Mouse (Mus musculus) kidney, embryonic 16.5 days (tissue): ENCODE measurements at regions not wholly inside any gene's neighbourhood (a gene's known extent, or its start where the extent isn't known, plus 50 kb on each side); places are given as distances from the start of the nearest gene placed in this dataset.

Experiments
- ATAC-seq: fragments of 200-750 bp; cut with Nextera tagmentation; 2 replicates; pipeline ENCODE4 v1.8.0; 2017; ENCODE audit warnings: moderate TSS enrichment; ENCODE audit not compliant: low FRiP score, low TSS enrichment
- H3K27ac ChIP-seq: fragments of 300-500 bp; sonication (generic); 2 replicates; pipeline ENCODE4 v1.5.1; 2014; ENCODE audit warnings: low read length
- H3K27me3 ChIP-seq: fragments of 300-500 bp; sonication (generic); 2 replicates; pipeline ENCODE4 v1.6.1; 2014; ENCODE audit warnings: low read length, control low read depth, mixed read lengths; ENCODE audit not compliant: insufficient read depth
- H3K36me3 ChIP-seq: fragments of 300-500 bp; sonication (generic); 2 replicates; pipeline ENCODE4 v1.6.1; 2014; ENCODE audit warnings: low read length, control low read depth, mixed read lengths; ENCODE audit not compliant: insufficient read depth
- H3K4me1 ChIP-seq: fragments of 300-500 bp; sonication (generic); 2 replicates; pipeline ENCODE4 v1.6.1; 2014; ENCODE audit warnings: low read length, control low read depth, mixed read lengths; ENCODE audit not compliant: insufficient read depth
- H3K4me2 ChIP-seq: fragments of 300-500 bp; sonication (generic); replicated peaks from 2 replicates; pipeline ENCODE4 v1.6.1; 2014; ENCODE audit warnings: low read depth, low read length
- H3K4me3 ChIP-seq: fragments of 300-500 bp; sonication (generic); 2 replicates; pipeline ENCODE4 v1.5.1; 2014; ENCODE audit warnings: mild to moderate bottlenecking, low read length
- H3K9ac ChIP-seq: fragments of 300-500 bp; sonication (generic); replicated peaks from 2 replicates; pipeline ENCODE4 v1.6.1; 2014; ENCODE audit warnings: low read length
- H3K9me3 ChIP-seq: fragments of 300-500 bp; sonication (generic); 2 replicates; pipeline ENCODE4 v1.6.1; 2016; ENCODE audit warnings: low read length, control low read depth
- WGBS: fragments of 180-500 bp; shearing (Covaris S2); extraction: QIAGEN DNeasy Blood & Tissue Kit; methylation state at CpG from one replicate; pipeline ENCODE4 v1.1.7; 2014; 5-methylcytosine and 5-hydroxymethylcytosine counted together

DNA sequence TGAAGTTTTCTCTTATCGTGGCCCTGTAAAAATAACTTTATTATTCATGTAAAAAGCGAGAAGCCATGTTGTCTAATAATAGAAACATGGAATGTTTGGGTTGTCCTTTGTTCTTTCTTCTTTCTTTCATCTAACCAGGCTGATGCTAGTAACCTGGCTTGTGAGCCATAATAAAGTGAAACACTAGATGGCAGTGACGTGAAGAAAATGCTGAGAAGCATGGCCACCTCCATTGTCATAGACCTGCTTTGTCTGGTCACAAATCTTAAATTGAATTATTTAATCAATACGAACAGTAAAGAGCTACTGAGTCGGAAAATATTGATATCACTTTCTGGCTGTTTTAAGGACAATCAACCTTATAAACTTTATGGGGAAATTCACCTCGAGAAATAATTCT, 338.0 kb upstream of the Sphkap start:
- no peak overlapping the region for H3K4me2 ChIP-seq
- ATAC-seq: no peak
- H3K9me3 ChIP-seq: no peaks in the 10 kb centered on the region
- 26% methylated on average over 6 of the region's 6 CpGs for WGBS
- H3K36me3 ChIP-seq: no peaks in the 10 kb centered on the region
- no peaks in the 10 kb centered on the region for H3K4me1 ChIP-seq
- H3K27me3 ChIP-seq: no peaks in the 10 kb centered on the region
- no peak overlapping the region for H3K9ac ChIP-seq
- H3K27ac ChIP-seq: no peak overlapping the region
- no peak overlapping the region for H3K4me3 ChIP-seq

DNA sequence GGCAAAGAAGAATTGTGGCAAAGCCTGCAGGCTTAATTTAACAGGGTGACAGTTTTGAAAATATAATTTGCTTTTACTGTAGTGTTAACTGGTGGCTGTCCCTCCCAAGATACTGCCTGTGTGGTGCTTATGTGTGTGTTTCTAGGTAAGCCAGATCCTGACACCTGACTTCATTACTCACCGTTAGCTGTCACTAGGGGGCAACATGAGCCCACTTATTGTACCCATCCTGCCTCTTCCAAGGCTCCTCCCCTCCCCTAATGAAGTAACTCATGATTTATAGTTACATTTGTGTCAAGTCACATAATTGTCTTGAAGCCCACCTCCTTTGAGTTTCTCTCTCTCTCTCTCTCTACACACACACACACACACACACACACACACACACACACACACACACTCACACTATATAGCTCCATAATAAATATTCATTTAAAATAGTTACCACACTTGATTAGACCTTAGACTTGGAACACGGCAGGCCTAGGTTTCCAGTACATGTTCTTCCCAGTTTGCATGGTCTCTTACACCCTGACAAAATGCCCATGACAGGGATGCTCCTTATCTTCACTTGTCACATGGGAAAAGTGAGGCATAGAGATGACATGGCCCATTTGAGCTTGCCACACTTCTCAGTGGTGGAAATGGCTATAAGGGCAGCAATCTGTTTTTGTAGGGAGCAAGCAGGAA, 328.6 kb upstream of the Sphkap start:
- no peak overlapping the region for H3K4me2 ChIP-seq
- no peak for ATAC-seq
- no peaks in the 10 kb centered on the region for H3K36me3 ChIP-seq
- H3K27ac ChIP-seq: no peak overlapping the region
- H3K4me1 ChIP-seq: no peaks in the 10 kb centered on the region
- H3K9ac ChIP-seq: no peak overlapping the region
- no peaks in the 10 kb centered on the region for H3K27me3 ChIP-seq
- 40% methylated on average over 2 of the region's 2 CpGs for WGBS
- no peak overlapping the region for H3K4me3 ChIP-seq
- no peaks in the 10 kb centered on the region for H3K9me3 ChIP-seq

DNA sequence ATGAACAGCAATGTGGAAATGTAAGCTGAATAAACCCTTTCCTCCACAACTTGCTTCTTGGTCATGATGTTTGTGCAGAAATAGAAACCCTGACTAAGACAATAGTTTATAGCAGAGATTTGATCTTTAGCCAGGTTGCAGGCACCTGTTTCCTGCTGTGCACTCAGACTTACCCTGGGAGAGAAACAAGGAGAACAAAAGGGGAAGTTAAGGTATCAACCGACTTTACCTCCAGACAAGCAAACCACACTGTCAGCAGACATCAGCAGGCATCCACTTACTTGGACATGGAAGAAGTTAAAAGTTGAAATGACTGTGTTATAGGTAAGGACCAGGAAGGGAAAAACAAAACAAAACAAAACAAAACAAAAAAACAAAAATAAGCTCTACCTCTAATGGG, 323.7 kb upstream of the Sphkap start:
- Histone ChIP-seq H3K27me3 (no peaks in the 10 kb centered on the region), H3K27ac (no peak overlapping the region), H3K4me2 (no peak overlapping the region), H3K4me3 (no peak overlapping the region), H3K9ac (no peak overlapping the region), H3K36me3 (no peaks in the 10 kb centered on the region), H3K9me3 (no peaks in the 10 kb centered on the region), H3K4me1 (no peaks in the 10 kb centered on the region)
- ATAC-seq: no peak
- WGBS: 75% methylated on average over 1 of the region's 1 CpGs

DNA sequence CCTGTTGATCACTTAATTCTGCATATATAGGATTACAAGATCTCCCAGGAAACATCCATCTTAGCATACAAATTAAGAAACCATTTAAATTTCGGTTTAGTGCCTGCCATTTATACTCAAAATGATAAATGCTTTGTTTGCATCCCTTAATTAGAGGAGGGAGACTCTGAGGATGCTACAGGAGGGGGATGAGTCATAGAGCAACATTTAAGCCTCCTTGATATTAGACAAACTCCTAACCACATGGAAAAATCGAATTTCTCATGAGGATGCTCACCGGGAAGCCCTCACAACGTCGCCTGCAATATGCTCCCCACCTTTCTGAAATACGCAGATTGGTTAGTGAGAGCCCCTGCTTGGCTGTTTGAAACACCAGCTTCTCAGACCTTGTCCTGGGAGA, 320.8 kb upstream of the Sphkap start:
- H3K9me3 ChIP-seq: no peaks in the 10 kb centered on the region
- H3K36me3 ChIP-seq: no peaks in the 10 kb centered on the region
- H3K27ac ChIP-seq: no peak overlapping the region
- H3K4me2 ChIP-seq: no peak overlapping the region
- no peak for ATAC-seq
- no peak overlapping the region for H3K4me3 ChIP-seq
- H3K27me3 ChIP-seq: no peaks in the 10 kb centered on the region
- no peaks in the 10 kb centered on the region for H3K4me1 ChIP-seq
- H3K9ac ChIP-seq: no peak overlapping the region
- WGBS: 80% methylated on average over 6 of the region's 6 CpGs

DNA sequence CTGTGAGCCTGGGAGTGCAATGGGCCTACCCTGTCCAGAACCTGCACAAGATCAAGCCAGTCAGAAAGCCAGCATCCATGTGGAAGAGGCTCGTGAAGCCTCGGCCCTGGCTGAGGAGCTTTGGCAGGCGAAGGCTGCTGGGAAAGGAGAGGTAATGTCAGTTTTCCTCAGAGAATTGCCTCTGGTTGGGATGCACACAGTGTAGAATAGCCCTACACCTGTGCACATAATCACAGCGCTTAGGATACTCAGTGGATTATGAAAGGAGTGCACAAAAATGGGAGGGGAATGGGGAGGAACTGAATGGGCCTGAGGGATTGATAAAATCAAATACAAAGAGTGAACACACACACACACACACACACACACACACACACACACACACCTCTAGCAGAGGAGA, 319.9 kb upstream of the Sphkap start:
- Histone ChIP-seq H3K9ac (no peak overlapping the region), H3K27ac (no peak overlapping the region), H3K9me3 (no peaks in the 10 kb centered on the region), H3K4me2 (no peak overlapping the region), H3K27me3 (no peaks in the 10 kb centered on the region), H3K4me1 (no peaks in the 10 kb centered on the region), H3K4me3 (no peak overlapping the region), H3K36me3 (no peaks in the 10 kb centered on the region)
- 94% methylated on average over 4 of the region's 4 CpGs for WGBS
- no peak for ATAC-seq

DNA sequence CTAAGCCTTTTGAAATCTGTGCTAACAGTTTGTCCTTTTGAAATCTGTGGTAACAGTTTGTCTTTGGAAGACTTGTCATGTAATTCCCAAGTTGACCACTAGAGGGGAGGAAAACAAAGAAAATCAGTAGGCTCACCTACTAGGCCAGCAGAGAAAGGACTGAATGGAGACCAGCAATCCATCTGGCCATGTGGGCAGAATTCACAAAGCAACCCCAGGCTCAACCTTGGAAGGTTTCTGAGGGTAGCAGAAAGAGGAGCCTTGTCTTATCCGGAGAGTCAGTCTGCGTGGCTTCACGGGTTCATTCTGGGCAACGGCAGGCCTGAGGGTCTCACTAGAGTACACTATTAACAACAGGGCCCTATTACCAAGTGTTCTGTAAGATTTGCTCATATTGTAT, 319.2 kb upstream of the Sphkap start:
- WGBS: 81% methylated on average over 4 of the region's 4 CpGs
- Histone ChIP-seq H3K4me2 (no peak overlapping the region), H3K27ac (no peak overlapping the region), H3K9me3 (no peaks in the 10 kb centered on the region), H3K4me3 (no peak overlapping the region), H3K27me3 (no peaks in the 10 kb centered on the region), H3K9ac (no peak overlapping the region), H3K4me1 (no peaks in the 10 kb centered on the region), H3K36me3 (no peaks in the 10 kb centered on the region)
- no peak for ATAC-seq

DNA sequence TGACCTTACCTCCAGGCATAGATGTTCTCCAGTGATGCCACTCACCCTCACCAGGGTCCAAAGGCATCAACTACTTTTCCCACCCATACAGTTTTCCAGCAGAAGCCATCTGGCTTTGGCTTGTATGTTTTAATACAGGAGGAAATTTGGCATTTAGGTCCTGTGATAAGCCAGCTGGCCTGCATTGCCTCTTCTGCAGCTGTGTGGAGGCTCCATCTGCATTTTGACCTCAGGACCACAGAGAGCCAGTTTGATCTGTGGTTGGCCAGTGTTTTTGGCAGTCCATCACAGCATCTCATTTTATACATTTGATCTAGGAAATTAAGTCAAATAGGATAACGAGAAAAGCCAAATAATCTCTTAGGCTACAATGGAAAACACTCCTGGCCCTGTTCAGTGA, 315.1 kb upstream of the Sphkap start:
- Histone ChIP-seq H3K36me3 (no peaks in the 10 kb centered on the region), H3K27me3 (no peaks in the 10 kb centered on the region), H3K9me3 (no peaks in the 10 kb centered on the region), H3K27ac (no peak overlapping the region), H3K4me3 (no peak overlapping the region), H3K9ac (no peak overlapping the region), H3K4me1 (no peaks in the 10 kb centered on the region), H3K4me2 (no peak overlapping the region)
- WGBS: 61% methylated on average over 1 of the region's 1 CpGs
- no peak for ATAC-seq

DNA sequence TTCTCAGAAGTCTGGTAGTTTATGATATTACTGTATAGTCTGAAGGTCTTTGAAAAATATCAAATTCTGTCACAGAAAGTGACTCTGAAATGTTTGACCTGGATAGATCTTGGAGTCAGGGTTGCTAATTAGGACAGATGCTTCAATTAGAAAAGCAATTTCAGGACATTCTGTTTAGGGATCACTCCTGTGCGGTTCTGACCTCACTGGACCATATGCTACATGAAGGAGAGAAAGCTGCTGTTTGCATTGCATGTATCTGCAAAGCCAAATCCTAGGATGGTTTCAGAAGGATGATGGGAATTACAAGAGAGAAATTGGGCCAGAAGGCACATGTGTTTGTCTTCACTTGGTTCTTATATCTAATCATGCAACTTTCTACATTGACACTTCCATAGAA, 312.2 kb upstream of the Sphkap start:
- H3K4me1 ChIP-seq: no peaks in the 10 kb centered on the region
- no peaks in the 10 kb centered on the region for H3K27me3 ChIP-seq
- H3K27ac ChIP-seq: no peak overlapping the region
- H3K36me3 ChIP-seq: no peaks in the 10 kb centered on the region
- no peak overlapping the region for H3K4me3 ChIP-seq
- no peaks in the 10 kb centered on the region for H3K9me3 ChIP-seq
- H3K9ac ChIP-seq: no peak overlapping the region
- no peak overlapping the region for H3K4me2 ChIP-seq
- ATAC-seq: no peak
- WGBS: 87% methylated on average over 1 of the region's 1 CpGs

DNA sequence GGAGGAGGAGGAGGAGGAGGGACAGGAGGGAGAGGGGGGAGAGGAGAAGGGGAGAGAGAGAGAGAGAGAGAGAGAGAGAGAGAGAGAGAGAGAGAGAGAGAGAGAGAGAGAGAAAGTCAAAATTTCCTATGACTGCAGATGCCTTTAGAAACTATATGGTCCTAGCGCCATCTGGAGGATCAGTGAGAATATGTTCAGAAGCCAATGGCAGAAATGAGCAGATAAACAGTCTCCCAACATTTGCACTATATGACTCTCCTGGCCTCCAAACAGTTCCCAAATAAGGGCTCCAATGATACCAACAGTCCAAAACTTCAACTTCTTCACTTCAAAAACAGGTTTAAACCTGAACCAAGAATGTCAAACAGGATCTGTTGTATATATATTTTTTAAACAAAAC, 309.1 kb upstream of the Sphkap start:
- no peak overlapping the region for H3K9ac ChIP-seq
- no peak overlapping the region for H3K27ac ChIP-seq
- H3K9me3 ChIP-seq: no peaks in the 10 kb centered on the region
- no peak overlapping the region for H3K4me2 ChIP-seq
- no peaks in the 10 kb centered on the region for H3K36me3 ChIP-seq
- 0 out of 2 replicates have a peak, but pooled peaks cover 4% of the 10 kb centered on the region for H3K4me1 ChIP-seq
- no peak for ATAC-seq
- 0% methylated on average over 1 of the region's 1 CpGs for WGBS
- no peak overlapping the region for H3K4me3 ChIP-seq
- H3K27me3 ChIP-seq: no peaks in the 10 kb centered on the region

DNA sequence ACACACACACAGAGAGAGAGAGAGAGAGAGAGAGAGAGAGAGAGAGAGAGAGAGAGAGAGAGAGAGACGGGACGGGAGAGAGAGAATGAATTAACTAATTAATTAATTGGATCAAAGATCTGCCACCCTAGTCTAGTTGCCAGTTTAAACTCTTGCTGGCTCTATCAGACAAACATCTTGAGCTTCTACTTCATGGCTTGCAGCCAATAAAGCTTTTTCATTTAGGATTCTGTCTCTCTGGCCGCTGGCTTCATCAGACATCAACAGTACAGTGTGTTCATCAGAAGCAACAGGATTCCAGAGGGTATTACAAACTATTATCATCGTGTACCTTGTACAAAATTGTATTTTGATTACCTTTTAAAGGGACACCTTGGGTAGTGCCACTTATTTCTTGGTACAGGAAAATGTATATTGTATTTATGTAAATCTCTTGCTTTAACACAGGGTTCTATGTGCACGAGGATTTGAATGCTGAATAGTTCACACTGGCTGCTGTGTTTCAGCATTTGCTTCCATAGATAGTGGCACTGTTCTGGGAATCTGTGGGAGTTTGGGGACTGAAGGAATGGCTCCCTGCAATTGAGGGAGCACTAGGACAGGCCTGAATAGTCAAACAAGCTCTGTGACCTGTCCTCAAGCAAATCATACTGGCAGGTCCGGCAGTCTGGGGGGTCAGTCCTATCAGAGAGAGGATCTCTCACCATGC, 293.9 kb upstream of the Sphkap start:
- ATAC-seq: no peak
- no peaks in the 10 kb centered on the region for H3K36me3 ChIP-seq
- H3K4me3 ChIP-seq: no peak overlapping the region
- no peaks in the 10 kb centered on the region for H3K4me1 ChIP-seq
- H3K9me3 ChIP-seq: no peaks in the 10 kb centered on the region
- no peak overlapping the region for H3K9ac ChIP-seq
- H3K27ac ChIP-seq: no peak overlapping the region
- no peaks in the 10 kb centered on the region for H3K27me3 ChIP-seq
- H3K4me2 ChIP-seq: no peak overlapping the region
- 76% methylated on average over 6 of the region's 6 CpGs for WGBS
